Mouse (Mus musculus): ENCODE results near the gene Hps4.
"Not testable (repeated sequence)": the region's sequence is repeated elsewhere in the genome, so short reads cannot be mapped to it uniquely, and the experiment has no call there.

The Hps4 gene

GRCm38 (mm10) chr5:112342463-112343204 lies at the start of gene Hps4, which contains the start of gene Srrd:
Gene Hps4 (plus strand): TSS chr5:112343083.
Gene Srrd (minus strand): TSS chr5:112343040.
- peak; percentile 77 for DNase-seq (ENCODE audit: low spot score)

- no peak for DNase-seq (ENCODE audit: low spot score)
Observed at GRCm38 (mm10) chr5:112293800-112294199, 49.1 kb upstream of the Hps4 start.

- DNase-seq (ENCODE audit: low spot score) = no peak
Observed at GRCm38 (mm10) chr5:112294696-112295095, 48.2 kb upstream of the Hps4 start.

- no peak for DNase-seq (ENCODE audit: low spot score)
Observed at GRCm38 (mm10) chr5:112295162-112295561, 47.7 kb upstream of the Hps4 start.

GRCm38 (mm10) chr5:112295564-112295963 lies 47.3 kb upstream of the Hps4 start:
- no peak for DNase-seq (ENCODE audit: low spot score)

GRCm38 (mm10) chr5:112296404-112297181 lies 46.3 kb upstream of the Hps4 start:
- no peak for DNase-seq (ENCODE audit: low spot score)

- no peak for DNase-seq (ENCODE audit: low spot score)
Observed at GRCm38 (mm10) chr5:112297257-112297656, 45.6 kb upstream of the Hps4 start.

GRCm38 (mm10) chr5:112298226-112298988 lies 44.5 kb upstream of the Hps4 start:
- DNase-seq (ENCODE audit: low spot score) = peak; percentile 62

GRCm38 (mm10) chr5:112299399-112299798 lies 43.5 kb upstream of the Hps4 start:
- no peak for DNase-seq (ENCODE audit: low spot score)

- DNase-seq (ENCODE audit: low spot score) = no peak
Observed at GRCm38 (mm10) chr5:112300112-112300511, 42.8 kb upstream of the Hps4 start.

GRCm38 (mm10) chr5:112300721-112301308 lies 42.1 kb upstream of the Hps4 start:
- DNase-seq (ENCODE audit: low spot score) = no peak

GRCm38 (mm10) chr5:112301694-112302093 lies 41.2 kb upstream of the Hps4 start:
- DNase-seq (ENCODE audit: low spot score) = no peak

GRCm38 (mm10) chr5:112302310-112302709 lies 40.6 kb upstream of the Hps4 start:
- DNase-seq (ENCODE audit: low spot score) = no peak

GRCm38 (mm10) chr5:112305842-112306241 lies 37.0 kb upstream of the Hps4 start:
- DNase-seq (ENCODE audit: low spot score) = no peak

- DNase-seq (ENCODE audit: low spot score) = no peak
Observed at GRCm38 (mm10) chr5:112313222-112313885, 29.5 kb upstream of the Hps4 start.

GRCm38 (mm10) chr5:112316468-112316867 lies 26.4 kb upstream of the Hps4 start:
- DNase-seq (ENCODE audit: low spot score) = no peak

- no peak for DNase-seq (ENCODE audit: low spot score)
Observed at GRCm38 (mm10) chr5:112317328-112317727, 25.6 kb upstream of the Hps4 start.

GRCm38 (mm10) chr5:112319343-112319742 lies 23.5 kb upstream of the Hps4 start:
- not testable (repeated sequence) for DNase-seq (ENCODE audit: low spot score)

- no peak for DNase-seq (ENCODE audit: low spot score)
Observed at GRCm38 (mm10) chr5:112320379-112320778, 22.5 kb upstream of the Hps4 start.

- peak; percentile 44 for DNase-seq (ENCODE audit: low spot score)
Observed at GRCm38 (mm10) chr5:112320936-112321335, 21.9 kb upstream of the Hps4 start.

- no peak for DNase-seq (ENCODE audit: low spot score)
Observed at GRCm38 (mm10) chr5:112321376-112321775, 21.5 kb upstream of the Hps4 start.

GRCm38 (mm10) chr5:112323246-112323645 lies 19.6 kb upstream of the Hps4 start:
- no peak for DNase-seq (ENCODE audit: low spot score)

Measured in adipocyte (in vitro differentiated cells).